Mouse (Mus musculus) limb, embryonic 11.5 days (tissue): ENCODE measurements at regions not wholly inside any gene's neighbourhood (a gene's known extent, or its start where the extent isn't known, plus 50 kb on each side); places are given as distances from the start of the nearest gene placed in this dataset. TPM values are rescaled to one million over a fixed set of nuclear protein-coding genes. Genes with fewer than 3 reads are reported as not detected.

Experiments
- ATAC-seq: fragments of 200-750 bp; cut with Nextera tagmentation; 2 replicates; pipeline ENCODE4 v1.8.0; 2017; ENCODE audit warnings: low read depth; ENCODE audit not compliant: insufficient number of reproducible peaks, low FRiP score, low TSS enrichment
- DNase-seq: peaks from one replicate; pipeline ENCODE4 v3.0.0-alpha.2; 2015; ENCODE audit warnings: low spot score
- H3K27ac ChIP-seq: fragments of 300-500 bp; sonication (generic); replicated peaks from 2 replicates; pipeline ENCODE4 v1.5.1; 2014; ENCODE audit warnings: low read depth, mild to moderate bottlenecking, low read length
- H3K27me3 ChIP-seq: fragments of 300-500 bp; sonication (generic); 2 replicates; pipeline ENCODE4 v1.6.1; 2014; ENCODE audit warnings: mild to moderate bottlenecking, low read length, mixed read lengths; ENCODE audit not compliant: control insufficient read depth, insufficient read depth
- H3K36me3 ChIP-seq: fragments of 300-500 bp; sonication (generic); 2 replicates; pipeline ENCODE4 v1.6.1; 2014; ENCODE audit warnings: mild to moderate bottlenecking, low read length, moderate library complexity, mixed read lengths; ENCODE audit not compliant: control insufficient read depth, insufficient read depth
- H3K4me1 ChIP-seq: fragments of 300-500 bp; sonication (generic); 2 replicates; pipeline ENCODE4 v1.6.1; 2014; ENCODE audit warnings: low read length, mixed read lengths; ENCODE audit not compliant: control insufficient read depth, insufficient read depth
- H3K4me2 ChIP-seq: fragments of 300-500 bp; sonication (generic); 2 replicates; pipeline ENCODE4 v1.6.1; 2014; ENCODE audit warnings: low read depth, mild to moderate bottlenecking, moderate library complexity; ENCODE audit not compliant: severe bottlenecking
- H3K4me3 ChIP-seq: fragments of 300-500 bp; sonication (generic); 2 replicates; pipeline ENCODE4 v1.5.1; 2014; ENCODE audit warnings: low read depth, low read length
- H3K9ac ChIP-seq: fragments of 300-500 bp; sonication (generic); 2 replicates; pipeline ENCODE4 v1.6.1; 2014; ENCODE audit warnings: mild to moderate bottlenecking, low read length
- H3K9me3 ChIP-seq: fragments of 300-500 bp; sonication (generic); 2 replicates; pipeline ENCODE4 v1.6.1; 2016; ENCODE audit warnings: low read length; ENCODE audit not compliant: control insufficient read depth
- WGBS: fragments of 180-500 bp; shearing (Covaris S2); extraction: QIAGEN DNeasy Blood & Tissue Kit; methylation state at CpG from one replicate; pipeline ENCODE4 v1.1.7; 2014; 5-methylcytosine and 5-hydroxymethylcytosine counted together
- microRNA-seq: library from miRNA; unstranded; fragments of <30 nt; microRNA quantifications from one replicate; pipeline ENCODE4, GENCODE M21; 2016

DNA sequence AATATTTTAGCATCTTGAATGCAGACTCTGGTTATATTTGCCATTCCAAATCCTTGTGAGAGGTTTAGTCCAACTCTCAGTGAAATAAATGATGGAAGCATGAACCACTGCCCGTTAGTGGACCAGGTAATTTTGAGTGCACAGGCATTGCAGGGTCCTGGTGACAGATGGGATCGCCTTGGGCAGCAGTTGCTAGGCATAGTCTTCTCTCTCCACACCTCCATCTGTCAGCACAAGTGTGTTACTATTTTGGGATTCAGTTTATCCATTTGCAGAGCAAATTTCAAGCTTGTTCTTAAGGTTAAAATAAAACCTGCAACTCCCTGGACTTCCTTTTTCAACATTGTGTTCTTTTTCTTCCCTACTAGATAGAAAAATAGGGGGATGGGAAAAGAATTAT, 97.4 kb upstream of the Sphkap start:
- no peak for ATAC-seq
- Histone ChIP-seq H3K27me3 (no peaks in the 10 kb centered on the region), H3K27ac (no peak overlapping the region), H3K4me2 (no peak overlapping the region), H3K36me3 (no peaks in the 10 kb centered on the region), H3K9ac (no peak overlapping the region), H3K9me3 (no peaks in the 10 kb centered on the region), H3K4me1 (no peaks in the 10 kb centered on the region), H3K4me3 (no peak overlapping the region)
- 71% methylated on average over 2 of the region's 2 CpGs for WGBS
- DNase-seq = no peak

DNA sequence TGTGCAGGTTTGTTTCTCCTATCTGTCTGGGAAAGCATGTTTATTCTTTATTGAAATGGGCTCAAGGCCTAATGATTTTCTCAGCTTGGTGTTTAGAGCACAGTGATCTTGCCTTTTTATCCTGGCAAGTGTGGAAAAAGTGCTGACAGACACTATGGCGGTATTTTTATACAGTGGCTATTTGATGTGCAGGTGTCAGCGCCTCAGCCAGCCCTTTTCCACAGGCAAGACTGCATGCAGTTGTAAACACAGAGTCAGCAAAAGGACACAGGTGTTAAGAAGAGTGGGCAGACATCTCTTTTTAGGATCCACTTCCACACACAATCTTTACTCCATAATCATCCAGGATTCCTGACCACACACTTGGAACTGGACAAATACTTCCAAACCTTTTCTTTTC, 88.9 kb upstream of the Sphkap start:
- H3K9me3 ChIP-seq = no peaks in the 10 kb centered on the region
- WGBS = 82% methylated on average over 2 of the region's 2 CpGs
- no peak overlapping the region for H3K4me3 ChIP-seq
- no peak overlapping the region for H3K9ac ChIP-seq
- no peaks in the 10 kb centered on the region for H3K4me1 ChIP-seq
- H3K27me3 ChIP-seq = no peaks in the 10 kb centered on the region
- no peak overlapping the region for H3K4me2 ChIP-seq
- no peak for DNase-seq
- no peak for ATAC-seq
- no peak overlapping the region for H3K27ac ChIP-seq
- H3K36me3 ChIP-seq = no peaks in the 10 kb centered on the region

DNA sequence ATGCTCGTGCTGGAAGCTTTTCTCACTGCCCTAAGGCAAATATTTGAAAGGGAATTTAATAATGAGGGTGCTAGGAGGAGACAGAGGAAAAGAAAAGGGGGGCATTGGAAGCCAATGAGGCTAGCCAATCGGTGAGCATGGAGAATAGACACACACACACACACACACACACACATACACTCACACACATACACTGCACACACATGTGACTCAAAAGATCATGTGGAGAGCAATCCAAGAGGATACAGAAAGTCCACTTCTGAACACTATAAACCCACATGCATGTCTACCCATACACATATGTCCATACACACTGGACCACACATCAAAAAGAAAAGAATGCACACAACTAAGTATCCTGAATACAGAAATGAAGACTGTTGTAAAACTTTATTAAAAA, 88.4 kb upstream of the Sphkap start:
- Histone ChIP-seq H3K27ac (no peak overlapping the region), H3K36me3 (no peaks in the 10 kb centered on the region), H3K4me1 (no peaks in the 10 kb centered on the region), H3K9me3 (no peaks in the 10 kb centered on the region), H3K9ac (no peak overlapping the region), H3K4me3 (no peak overlapping the region), H3K27me3 (no peaks in the 10 kb centered on the region), H3K4me2 (no peak overlapping the region)
- WGBS = 65% methylated on average over 2 of the region's 2 CpGs
- DNase-seq (no peak), ATAC-seq (no peak)

DNA sequence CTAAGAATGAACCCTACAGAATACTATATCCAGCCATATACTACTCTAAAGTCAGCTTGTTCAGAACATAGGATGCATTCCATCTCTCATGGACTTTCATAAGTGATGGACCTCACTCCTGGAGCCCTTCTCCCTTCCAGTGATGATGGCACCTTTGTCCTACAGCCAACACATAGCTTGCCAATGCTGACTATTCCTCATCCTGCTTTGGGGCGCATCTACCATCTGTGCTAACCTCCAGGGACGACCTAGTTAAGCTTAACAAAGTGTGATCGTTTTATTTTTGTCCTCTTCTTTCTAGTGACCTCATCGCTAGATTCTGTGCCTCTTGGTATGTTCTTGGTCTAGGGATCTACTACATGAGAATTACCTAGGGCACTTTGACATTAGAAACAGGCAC, 87.0 kb upstream of the Sphkap start:
- no peak for ATAC-seq
- H3K4me3 ChIP-seq = no peak overlapping the region
- WGBS = 85% methylated on average over 4 of the region's 4 CpGs

DNA sequence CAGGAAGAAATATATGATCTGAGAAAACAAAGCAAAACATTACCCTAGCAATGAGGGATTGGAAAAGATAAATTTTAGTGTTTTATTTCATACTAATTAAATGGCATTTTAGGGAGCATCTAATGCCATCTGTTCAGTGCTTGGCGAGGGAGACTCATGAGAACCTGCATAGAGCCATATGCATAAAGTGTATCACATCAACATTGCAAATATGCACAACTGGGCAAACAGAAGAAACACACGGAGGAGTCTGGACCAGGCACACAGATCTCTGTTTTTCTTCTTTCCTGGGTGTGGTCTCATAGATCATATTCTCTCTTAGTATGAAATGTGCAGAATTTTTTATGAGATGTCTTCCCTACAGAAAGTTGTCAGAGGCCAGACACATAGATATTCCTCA, 71.1 kb upstream of the Sphkap start:
- Histone ChIP-seq H3K27ac (no peak overlapping the region), H3K4me3 (no peak overlapping the region), H3K36me3 (no peaks in the 10 kb centered on the region), H3K4me1 (no peaks in the 10 kb centered on the region), H3K9me3 (no peaks in the 10 kb centered on the region), H3K27me3 (no peaks in the 10 kb centered on the region), H3K4me2 (no peak overlapping the region), H3K9ac (no peak overlapping the region)
- WGBS = 85% methylated on average over 2 of the region's 2 CpGs
- DNase-seq (no peak), ATAC-seq (no peak)

More for the DNA sequence above, 87.0 kb upstream of the Sphkap start:
- Histone ChIP-seq H3K4me1 (no peaks in the 10 kb centered on the region), H3K9me3 (no peaks in the 10 kb centered on the region), H3K27me3 (no peaks in the 10 kb centered on the region), H3K36me3 (no peaks in the 10 kb centered on the region), H3K4me2 (no peak overlapping the region), H3K27ac (no peak overlapping the region), H3K9ac (no peak overlapping the region)
- DNase-seq = no peak

Small RNA genes in the stretch of these regions (microRNA-seq; reads per million reads assigned to microRNA genes)
- gene Gm25754 = not detected
